Mouse (Mus musculus) C2C12 (cell line): ENCODE measurements around the gene Ugt1a5. TPM values are rescaled to one million over a fixed set of nuclear protein-coding genes. Genes with fewer than 3 reads are reported as not detected.

Source experiments
- H3K27me3 ChIP-seq: one replicate; pipeline ENCODE4 v1.6.1; 2011; ENCODE audit not compliant: control insufficient read depth, insufficient read depth, insufficient read length
- H3K36me3 ChIP-seq: one replicate; pipeline ENCODE4 v1.6.1; 2011; ENCODE audit not compliant: control insufficient read depth, insufficient read depth
- H3K4me3 ChIP-seq: one replicate; pipeline ENCODE4 v1.5.1; 2011; ENCODE audit warnings: mild to moderate bottlenecking, control low read depth; ENCODE audit not compliant: poor library complexity, insufficient read depth, severe bottlenecking
- H3K79me2 ChIP-seq: one replicate; pipeline ENCODE4 v1.6.1; 2011; ENCODE audit not compliant: control insufficient read depth, insufficient read depth
- H3K79me3 ChIP-seq: one replicate; pipeline ENCODE4 v1.6.1; 2011; ENCODE audit warnings: low read depth, control low read depth
- H3ac ChIP-seq: one replicate; pipeline ENCODE3; 2011; ENCODE audit warnings: low read depth; ENCODE audit not compliant: control insufficient read depth, insufficient read length
- CEBPB ChIP-seq: IDR thresholded peaks from one replicate; pipeline ENCODE4 v1.6.1; 2011; ENCODE audit warnings: low read depth, mild to moderate bottlenecking, control low read depth, moderate library complexity
- CTCF ChIP-seq: IDR thresholded peaks from one replicate; pipeline ENCODE4 v1.5.1; 2011; ENCODE audit not compliant: control insufficient read depth, insufficient read depth, insufficient read length
- FOSL1 ChIP-seq: IDR thresholded peaks from one replicate; pipeline ENCODE4 v1.8.0; 2011; ENCODE audit warnings: mild to moderate bottlenecking, low read length; ENCODE audit not compliant: poor library complexity, insufficient read depth, severe bottlenecking
- MAX ChIP-seq: IDR thresholded peaks from one replicate; pipeline ENCODE4 v1.6.1; 2011; ENCODE audit warnings: mild to moderate bottlenecking, control low read depth
- MYOD1 ChIP-seq: IDR thresholded peaks from one replicate; pipeline ENCODE4 v1.6.1; 2011; ENCODE audit warnings: low read depth; ENCODE audit not compliant: control insufficient read depth, insufficient read length
- MYOG ChIP-seq: IDR thresholded peaks from one replicate; pipeline ENCODE4 v1.6.1; 2011; ENCODE audit not compliant: control insufficient read depth, insufficient read length; ENCODE audit errors: extremely low read depth
- USF1 ChIP-seq: IDR thresholded peaks from one replicate; pipeline ENCODE4 v1.6.1; 2011; ENCODE audit warnings: low read depth, mild to moderate bottlenecking, control low read depth, moderate library complexity
- polyA plus RNA-seq: library from polyadenylated mRNA; unstranded; fragments of >200 nt; fragmentation: generic; extraction: Trizol; gene quantifications from one replicate; pipeline ENCODE4 v1.2.1, GENCODE M21; 2012; ENCODE audit warnings: missing spikeins

Ugt1a5 gene
- polyA plus RNA-seq, 1 experiment: not detected

DNA sequence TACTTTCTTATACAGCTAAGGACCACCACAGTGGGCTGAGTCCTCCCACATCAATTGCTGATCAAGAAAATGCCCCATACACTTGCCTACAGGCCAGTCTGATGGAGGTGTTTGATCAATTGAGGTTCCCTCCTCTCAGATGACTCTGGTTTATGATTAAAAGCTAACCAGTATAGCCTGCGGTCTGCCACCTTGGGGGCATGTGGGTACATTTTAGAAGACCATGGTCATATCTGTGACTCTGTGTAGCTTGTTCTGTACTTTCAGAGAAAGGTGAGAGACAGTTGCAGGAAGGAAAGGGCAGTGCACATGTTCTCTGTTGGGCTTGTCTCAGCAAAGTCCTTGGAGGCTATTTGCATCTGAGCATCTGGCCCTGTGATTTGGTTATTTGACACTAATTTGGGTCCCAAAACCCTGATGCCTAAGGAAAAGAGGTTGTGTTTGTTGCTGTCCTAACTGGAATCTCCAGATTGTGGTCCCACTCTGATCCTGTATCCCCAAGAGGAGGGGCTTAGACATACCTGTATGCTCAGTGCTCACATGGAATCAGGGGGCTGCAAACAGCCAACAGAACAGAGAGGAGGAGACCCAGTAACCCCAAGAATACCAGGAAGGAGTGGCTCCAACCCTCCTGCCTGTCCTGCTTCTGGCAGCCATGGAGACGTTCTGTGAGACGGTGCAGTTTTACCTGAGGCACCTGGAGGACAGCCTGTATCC is 67.0 kb downstream of the Ugt1a5 start:
- H3K36me3 ChIP-seq: no peaks in the 10 kb centered on the region
- TF ChIP-seq MYOD1 (no peak), FOSL1 (no peak), USF1 (no peak), MAX (no peak), CEBPB (no peak), CTCF (no peak), MYOG (no peak)
- H3K4me3 ChIP-seq: no peak overlapping the region
- H3K79me3 ChIP-seq: no peaks in the 10 kb centered on the region
- H3K79me2 ChIP-seq: no peaks in the 10 kb centered on the region
- no peak overlapping the region for H3ac ChIP-seq
- H3K27me3 ChIP-seq: peaks cover 46% of the 10 kb centered on the region

DNA sequence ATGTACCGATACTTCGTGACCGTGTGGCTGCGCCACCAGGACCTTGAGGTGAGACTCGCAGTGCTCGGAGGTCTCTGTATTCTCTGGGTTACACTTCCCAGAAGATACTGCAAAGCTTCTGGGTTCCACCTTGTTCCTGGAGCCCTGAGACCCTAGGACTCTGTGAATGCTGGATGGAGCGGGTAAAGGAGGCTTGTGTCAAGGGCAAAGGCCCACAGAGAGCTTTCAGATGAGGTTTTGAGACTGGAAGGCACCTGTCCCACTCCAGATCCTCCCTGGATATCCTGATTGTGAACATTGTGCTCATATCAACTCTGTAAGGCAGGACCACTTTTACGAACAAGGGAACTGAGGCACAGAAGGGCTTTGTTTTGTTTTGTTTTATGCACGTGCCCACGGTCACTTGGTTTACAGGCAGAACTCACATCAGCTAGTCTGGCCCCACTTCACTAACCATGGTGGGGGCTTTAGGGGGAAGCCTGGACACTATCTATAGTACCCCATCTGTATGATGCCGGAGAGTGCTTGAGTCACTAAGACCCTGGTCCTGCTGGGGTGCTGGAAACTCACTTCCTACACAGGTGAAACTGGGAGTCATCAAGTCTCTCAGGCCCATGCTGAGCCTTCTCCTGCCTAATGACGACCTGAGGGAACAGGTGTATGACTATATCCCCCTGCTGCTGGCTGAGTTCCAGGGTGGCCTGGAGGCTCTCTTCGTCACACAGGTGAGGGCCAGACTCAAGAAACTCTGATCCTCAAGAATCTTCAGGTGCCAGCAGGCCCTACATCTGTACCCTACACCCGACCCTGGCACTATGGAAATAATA is 67.8 kb downstream of the Ugt1a5 start:
- no peaks in the 10 kb centered on the region for H3K36me3 ChIP-seq
- H3ac ChIP-seq: no peak overlapping the region
- H3K27me3 ChIP-seq: peaks cover 48% of the 10 kb centered on the region
- H3K4me3 ChIP-seq: no peak overlapping the region
- H3K79me2 ChIP-seq: no peaks in the 10 kb centered on the region
- TF ChIP-seq CTCF (no peak), MYOD1 (no peak), USF1 (no peak), CEBPB (no peak), MYOG (no peak), MAX (no peak), FOSL1 (no peak)
- no peaks in the 10 kb centered on the region for H3K79me3 ChIP-seq

DNA sequence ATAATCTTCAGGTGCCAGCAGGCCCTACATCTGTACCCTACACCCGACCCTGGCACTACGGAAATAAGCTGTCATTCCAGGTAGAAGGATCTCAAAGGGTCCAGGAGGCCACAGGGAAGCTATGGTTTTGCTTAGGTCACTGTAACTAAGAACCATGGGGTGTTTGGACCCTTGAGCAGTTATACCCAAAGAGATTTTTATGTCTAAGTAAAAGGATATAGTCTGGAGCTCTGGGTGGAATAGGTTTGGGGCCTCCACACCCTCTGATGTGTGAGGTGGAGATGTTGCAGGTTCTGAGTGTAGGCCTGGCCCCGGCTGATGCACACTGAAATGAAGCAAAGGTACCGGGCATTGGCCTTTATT is 68.4 kb downstream of the Ugt1a5 start:
- no peaks in the 10 kb centered on the region for H3K36me3 ChIP-seq
- H3ac ChIP-seq: no peak overlapping the region
- TF ChIP-seq MAX: no peak
- TF ChIP-seq FOSL1: no peak
- no peak for TF ChIP-seq MYOG
- TF ChIP-seq USF1: no peak
- no peak for TF ChIP-seq CTCF
- TF ChIP-seq CEBPB: no peak
- TF ChIP-seq MYOD1: no peak

DNA sequence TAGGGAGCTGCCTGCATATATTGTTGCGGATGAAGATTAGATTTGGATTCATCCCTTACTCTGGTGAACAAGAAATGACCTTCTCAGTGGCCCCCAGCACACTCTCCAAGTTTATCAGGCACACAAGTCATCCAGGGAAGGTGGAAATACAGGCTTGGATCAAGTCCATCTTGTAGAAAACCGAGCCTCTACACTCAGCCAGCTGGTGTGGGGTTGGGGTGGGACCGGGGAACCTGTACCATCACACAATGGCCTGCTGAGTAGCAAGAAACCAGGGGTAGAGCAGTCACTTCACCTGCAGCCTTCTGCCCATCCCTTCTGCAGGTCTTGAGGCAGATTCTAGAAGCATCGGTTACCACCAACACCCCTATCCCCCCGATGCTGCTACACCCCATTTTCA is 68.8 kb downstream of the Ugt1a5 start:
- TF ChIP-seq CEBPB (no peak), USF1 (no peak), MYOG (no peak), MYOD1 (no peak), FOSL1 (no peak), CTCF (no peak), MAX (no peak)
- Histone ChIP-seq H3K36me3 (no peaks in the 10 kb centered on the region), H3K4me3 (no peak overlapping the region), H3K79me2 (no peaks in the 10 kb centered on the region), H3K79me3 (no peaks in the 10 kb centered on the region), H3ac (no peak overlapping the region), H3K27me3 (peaks cover 54% of the 10 kb centered on the region)

More for the DNA sequence above, 68.4 kb downstream of the Ugt1a5 start:
- no peaks in the 10 kb centered on the region for H3K79me3 ChIP-seq
- H3K27me3 ChIP-seq: peaks cover 54% of the 10 kb centered on the region
- H3K79me2 ChIP-seq: no peaks in the 10 kb centered on the region
- no peak overlapping the region for H3K4me3 ChIP-seq

DNA sequence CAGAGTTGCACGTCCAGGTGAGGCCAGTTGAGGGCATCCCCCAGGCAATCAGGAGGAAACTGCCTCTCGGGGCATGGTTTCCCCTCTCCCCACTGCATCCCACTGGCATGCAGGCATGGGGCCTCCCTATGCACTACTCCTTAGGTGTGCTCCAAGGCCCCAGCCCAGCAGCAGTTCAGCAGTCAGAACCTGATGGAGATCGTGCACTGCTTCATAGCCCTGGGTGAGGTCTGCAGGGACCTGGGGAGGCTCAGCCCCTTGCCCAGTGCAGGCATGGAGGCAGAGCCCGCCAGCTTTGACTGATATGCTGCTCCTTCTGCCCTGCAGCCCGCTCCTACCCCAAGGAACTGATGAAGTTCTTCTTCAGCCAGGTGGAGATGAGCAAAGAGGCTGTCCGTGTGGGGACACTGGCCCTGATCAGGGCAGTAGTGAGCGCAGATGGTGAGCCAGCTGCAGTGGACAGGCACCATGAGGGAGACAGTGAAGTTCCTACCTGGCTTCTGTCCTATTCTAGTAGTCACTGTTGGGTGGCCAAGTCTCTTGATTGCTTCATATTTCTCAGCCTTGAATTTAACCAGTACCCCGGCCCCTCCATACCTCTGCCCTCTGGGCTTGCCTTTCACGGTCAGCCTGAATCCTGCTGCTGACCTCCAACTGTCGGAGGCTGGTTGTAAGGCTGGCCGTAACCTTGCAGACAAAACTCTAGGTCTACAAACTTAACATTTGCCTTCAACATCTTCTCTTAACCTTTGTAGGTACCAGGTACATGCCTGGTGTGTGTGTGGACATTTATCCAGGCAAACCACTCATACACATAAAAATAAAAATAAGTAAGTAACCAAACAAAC is 69.5 kb downstream of the Ugt1a5 start:
- no peak overlapping the region for H3ac ChIP-seq
- no peaks in the 10 kb centered on the region for H3K79me2 ChIP-seq
- H3K79me3 ChIP-seq: no peaks in the 10 kb centered on the region
- no peak for TF ChIP-seq MAX
- no peak for TF ChIP-seq CTCF
- TF ChIP-seq MYOD1: no peak
- no peak for TF ChIP-seq FOSL1
- TF ChIP-seq CEBPB: no peak
- TF ChIP-seq USF1: no peak
- TF ChIP-seq MYOG: no peak
- H3K27me3 ChIP-seq: peaks cover 49% of the 10 kb centered on the region
- no peaks in the 10 kb centered on the region for H3K36me3 ChIP-seq
- no peak overlapping the region for H3K4me3 ChIP-seq
